Mouse (Mus musculus) ovary, postnatal 14 days (tissue): ENCODE measurements around the gene Slc30a6.
"Not testable (repeated sequence)": the region's sequence is repeated elsewhere in the genome, so short reads cannot be mapped to it uniquely, and the experiment has no call there.

ENCODE experiments used
- DNase-seq: peaks from one replicate; pipeline ENCODE4 v3.0.0; 2022; ENCODE audit warnings: low spot score

Gene Slc30a6

GRCm38 (mm10) chr17:74449776-74450175 is 54.4 kb downstream of the Slc30a6 start:
- DNase-seq = no peak

- DNase-seq = no peak
Observed at GRCm38 (mm10) chr17:74453928-74454327, 58.5 kb downstream of the Slc30a6 start.

GRCm38 (mm10) chr17:74454660-74455059 is 59.3 kb downstream of the Slc30a6 start:
- no peak for DNase-seq

GRCm38 (mm10) chr17:74455426-74455825 is 60.0 kb downstream of the Slc30a6 start:
- no peak for DNase-seq

- DNase-seq = no peak
Observed at GRCm38 (mm10) chr17:74456825-74457224, 61.4 kb downstream of the Slc30a6 start.

- DNase-seq = no peak
Observed at GRCm38 (mm10) chr17:74457972-74458677, 62.7 kb downstream of the Slc30a6 start.

GRCm38 (mm10) chr17:74458711-74459408 is 63.5 kb downstream of the Slc30a6 start, which contains the start of gene Nlrc4:
Gene Nlrc4 (minus strand): TSS chr17:74459142.
- no peak for DNase-seq

GRCm38 (mm10) chr17:74463510-74463909 is 68.1 kb downstream of the Slc30a6 start:
- DNase-seq = no peak

GRCm38 (mm10) chr17:74467981-74468380 is 72.6 kb downstream of the Slc30a6 start:
- DNase-seq = not testable (repeated sequence)

- DNase-seq = not testable (repeated sequence)
Observed at GRCm38 (mm10) chr17:74470133-74470532, 74.7 kb downstream of the Slc30a6 start.
